Mouse (Mus musculus): ENCODE measurements around the gene Plpp6.
"Not testable (repeated sequence)": the region's sequence is repeated elsewhere in the genome, so short reads cannot be mapped to it uniquely, and the experiment has no call there.

Gene Plpp6

GRCm38 (mm10) chr19:28989515-28989914, 25.8 kb downstream of the Plpp6 start:
- DNase-seq (ENCODE audit: low read depth) = no peak

- peak; percentile 86 for DNase-seq (ENCODE audit: low read depth)
Observed at GRCm38 (mm10) chr19:28990194-28990589, 26.4 kb downstream of the Plpp6 start, which contains the start of gene Cdc37l1. Gene Cdc37l1, plus strand, starts transcription at chr19:28990352.

- no peak for DNase-seq (ENCODE audit: low read depth)
Observed at GRCm38 (mm10) chr19:28990590-28991221, 27.0 kb downstream of the Plpp6 start.

- no peak for DNase-seq (ENCODE audit: low read depth)
Observed at GRCm38 (mm10) chr19:28991391-28991790, 27.6 kb downstream of the Plpp6 start.

GRCm38 (mm10) chr19:28994870-28995269, 31.1 kb downstream of the Plpp6 start:
- no peak for DNase-seq (ENCODE audit: low read depth)

- DNase-seq (ENCODE audit: low read depth) = no peak
Observed at GRCm38 (mm10) chr19:28995366-28995765, 31.6 kb downstream of the Plpp6 start.

GRCm38 (mm10) chr19:28997976-28998630, 34.4 kb downstream of the Plpp6 start:
- no peak for DNase-seq (ENCODE audit: low read depth)

GRCm38 (mm10) chr19:29000321-29000720, 36.6 kb downstream of the Plpp6 start:
- not testable (repeated sequence) for DNase-seq (ENCODE audit: low read depth)

GRCm38 (mm10) chr19:29008069-29008706, 44.4 kb downstream of the Plpp6 start:
- DNase-seq (ENCODE audit: low read depth) = no peak

GRCm38 (mm10) chr19:29009046-29009445, 45.3 kb downstream of the Plpp6 start:
- DNase-seq (ENCODE audit: low read depth) = no peak

- DNase-seq (ENCODE audit: low read depth) = no peak
Observed at GRCm38 (mm10) chr19:29011355-29011990, 47.7 kb downstream of the Plpp6 start.

- DNase-seq (ENCODE audit: low read depth) = no peak
Observed at GRCm38 (mm10) chr19:29014466-29015055, 50.8 kb downstream of the Plpp6 start.

GRCm38 (mm10) chr19:29015410-29016203, 51.9 kb downstream of the Plpp6 start:
- DNase-seq (ENCODE audit: low read depth) = no peak

- no peak for DNase-seq (ENCODE audit: low read depth)
Observed at GRCm38 (mm10) chr19:29016204-29016765, 52.5 kb downstream of the Plpp6 start.

Measured in c-Kit-positive CD71-negative TER-119-negative erythroid progenitor cells, embryonic 14.5 days (primary cell).